Mouse (Mus musculus): Measurements from ENCODE around the gene Smc1b.
"Not testable (repeated sequence)": the region's sequence is repeated elsewhere in the genome, so short reads cannot be mapped to it uniquely, and the experiment has no call there.

The Smc1b gene

GRCm38 (mm10) chr15:85135143-85135542 lies 3.4 kb upstream of the Smc1b start:
- in situ Hi-C loops (cut with MboI, MseI) = no loop called here

- in situ Hi-C loops (cut with MboI, MseI) = no loop called here
Measured at GRCm38 (mm10) chr15:85132193-85132520, 393 bp upstream of the Smc1b start.

GRCm38 (mm10) chr15:85085641-85086040 lies 46.1 kb downstream of the Smc1b start:
- in situ Hi-C loops (cut with MboI, MseI) = no loop called here

DNA sequence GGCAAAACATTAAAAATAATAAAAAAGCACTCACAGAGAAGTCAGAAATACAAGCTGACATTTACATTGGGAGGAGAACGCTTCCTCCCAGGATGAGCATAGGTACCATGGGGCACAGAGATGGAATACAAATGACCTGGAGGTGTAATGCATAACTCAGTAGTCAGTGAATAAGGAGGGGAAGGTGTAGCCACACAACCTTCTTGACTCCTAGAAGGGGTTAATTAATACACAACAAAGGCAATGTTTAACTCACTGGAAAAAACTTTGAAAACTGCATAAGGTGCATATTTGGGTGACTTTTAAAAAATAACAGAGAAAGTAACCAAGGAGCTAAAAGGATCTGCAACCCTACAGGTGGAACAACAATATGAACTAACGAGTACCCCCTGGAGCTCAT lies 59.1 kb downstream of the Smc1b start:
- in situ Hi-C loops (cut with MboI, MseI) = loop anchor here (5.0 kb wide), 1 partner anchor 75 kb away; no protein-coding TSS in a partner anchor

DNA sequence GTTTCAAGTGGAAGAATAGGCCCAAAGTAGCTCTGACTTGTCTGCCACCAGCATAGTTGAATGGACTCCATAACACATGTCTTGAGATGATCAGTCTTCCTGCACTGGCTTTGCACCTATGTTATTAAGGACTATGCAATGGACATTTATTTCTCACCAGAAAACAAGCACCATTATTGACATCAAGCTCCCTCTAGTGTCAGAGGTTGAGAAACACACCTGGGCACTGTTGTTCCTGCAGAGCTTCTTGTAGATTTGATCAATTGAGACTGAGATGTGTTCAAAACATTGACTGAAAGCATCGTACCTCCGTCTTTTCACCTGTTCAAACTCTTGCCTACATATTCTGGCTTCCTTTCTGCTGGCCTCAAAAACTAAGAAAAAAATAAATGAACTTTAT lies 61.2 kb downstream of the Smc1b start:
- in situ Hi-C loops (cut with MboI, MseI) = loop anchor here (5.0 kb wide), 1 partner anchor 73 kb away; no protein-coding TSS in a partner anchor

GRCm38 (mm10) chr15:85063421-85063820 lies 68.3 kb downstream of the Smc1b start:
- in situ Hi-C loops (cut with MboI, MseI) = loop anchor here (10.0 kb wide), 1 partner anchor 299 kb away; no protein-coding TSS in a partner anchor

- in situ Hi-C loops (cut with MboI, MseI) = no loop called here
Measured at GRCm38 (mm10) chr15:85055186-85055585, 76.6 kb downstream of the Smc1b start.

DNA sequence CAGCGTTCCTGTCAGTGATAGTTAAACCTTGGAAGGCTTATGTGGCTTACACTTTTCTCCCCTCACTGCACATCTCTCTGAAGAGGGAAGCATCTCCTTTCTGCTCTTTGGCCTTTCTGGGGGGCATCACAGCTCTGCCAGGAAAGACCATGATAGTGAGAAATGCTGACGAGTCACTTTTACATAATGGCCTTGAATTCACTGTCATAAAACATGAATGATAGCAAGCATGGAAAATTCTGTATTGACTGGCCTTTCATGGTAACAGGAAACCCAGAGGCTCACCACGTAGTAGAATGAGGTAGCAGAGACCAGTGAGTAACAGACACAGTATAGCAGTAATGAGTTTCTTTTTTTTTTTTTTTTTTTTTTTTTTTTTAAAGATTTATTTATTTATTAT lies 77.7 kb downstream of the Smc1b start:
- in situ Hi-C loops (cut with MboI, MseI) = no loop called here

DNA sequence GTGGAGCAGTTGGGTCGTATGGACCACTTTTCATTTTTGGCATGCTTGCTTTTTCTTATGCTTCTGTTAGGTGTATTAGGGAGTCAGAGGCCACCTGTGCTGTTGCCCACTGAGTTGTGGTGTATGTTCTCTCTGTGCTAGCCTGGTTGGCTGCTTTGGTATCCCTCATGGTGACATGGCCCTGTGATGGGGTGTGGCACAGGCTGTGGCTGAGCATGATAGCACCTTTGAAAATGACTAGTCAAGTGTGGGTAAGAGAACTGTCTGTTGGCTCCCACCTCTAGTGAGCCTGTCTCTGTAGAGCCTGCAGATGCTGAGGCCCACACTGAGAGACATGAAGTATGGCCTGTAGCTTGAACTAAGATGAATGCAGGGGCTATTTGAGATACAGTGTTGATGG lies 82.0 kb downstream of the Smc1b start:
- in situ Hi-C loops (cut with MboI, MseI) = no loop called here

- in situ Hi-C loops (cut with MboI, MseI) = no loop called here
Measured at GRCm38 (mm10) chr15:85047865-85048264, 83.9 kb downstream of the Smc1b start.

GRCm38 (mm10) chr15:85046230-85046950 lies 85.4 kb downstream of the Smc1b start:
- in situ Hi-C loops (cut with MboI, MseI) = no loop called here

DNA sequence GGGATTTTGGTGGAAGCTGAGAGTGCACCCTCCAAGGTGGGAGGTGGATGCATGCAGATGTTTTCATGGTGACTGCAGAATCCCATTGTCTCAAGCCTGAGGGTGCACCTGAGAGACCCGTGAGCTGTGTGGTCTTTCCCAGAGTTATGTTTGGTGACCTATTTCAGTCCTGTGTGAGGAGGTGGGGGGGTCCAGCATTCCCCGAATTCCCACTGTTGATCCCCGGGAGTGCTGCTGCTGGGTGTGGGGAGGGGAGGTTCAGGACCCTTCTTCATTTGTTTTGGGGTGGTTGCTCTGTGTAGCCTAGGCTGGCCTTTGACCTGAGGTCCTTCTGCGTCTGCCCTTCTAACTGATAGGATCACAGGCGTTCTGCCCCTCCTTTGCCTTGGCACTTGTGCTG lies 88.0 kb downstream of the Smc1b start:
- in situ Hi-C loops (cut with MboI, MseI) = no loop called here

DNA sequence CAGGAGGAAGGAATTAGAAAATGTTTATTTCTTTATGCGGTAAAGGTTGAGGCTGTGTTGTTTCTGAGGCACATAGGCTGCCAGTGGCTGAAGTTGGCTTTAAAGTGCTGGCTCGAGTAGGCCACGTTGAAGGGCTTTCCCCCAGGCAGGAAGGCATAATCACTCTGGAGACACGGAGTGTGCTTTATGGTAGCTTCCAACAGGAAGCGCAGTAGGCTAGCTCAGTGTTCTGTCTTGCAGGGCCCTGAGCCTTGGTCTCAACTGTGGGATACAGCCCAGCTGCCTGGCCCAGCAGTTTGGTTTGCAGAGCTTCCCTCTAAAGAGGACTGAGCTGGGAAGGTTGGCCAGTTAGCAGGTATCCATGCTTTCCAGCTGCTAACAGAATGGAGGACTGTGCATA lies 88.6 kb downstream of the Smc1b start:
- in situ Hi-C loops (cut with MboI, MseI) = no loop called here

DNA sequence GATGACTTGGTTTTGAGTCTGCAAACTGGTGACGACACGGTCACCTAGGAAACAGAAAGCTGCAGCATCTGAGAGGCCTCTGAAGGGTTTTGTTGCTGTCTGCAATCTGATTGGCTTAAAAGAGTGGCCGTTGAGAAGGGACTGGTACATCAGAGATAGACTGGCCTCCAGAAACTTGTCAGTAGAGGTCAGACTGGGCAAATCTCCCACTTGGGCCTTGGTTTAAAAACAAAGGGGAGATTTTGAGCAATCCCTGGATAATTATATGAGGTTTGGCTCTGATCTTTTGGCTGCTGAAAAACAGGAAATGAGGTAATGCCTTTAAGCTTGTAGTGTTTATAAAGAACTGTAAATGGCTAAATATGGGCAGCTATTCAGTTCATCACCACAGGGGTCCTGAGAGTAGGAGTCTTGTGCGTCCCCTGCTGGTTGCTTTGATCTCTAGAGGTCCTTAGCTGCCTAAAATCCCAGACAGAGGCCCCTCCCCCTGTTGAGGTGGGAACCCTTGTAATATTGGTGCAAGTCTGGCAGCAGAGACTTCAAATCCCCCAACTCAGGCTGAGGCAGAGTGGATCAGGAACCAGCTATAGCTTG lies 89.3 kb downstream of the Smc1b start:
- in situ Hi-C loops (cut with MboI, MseI) = no loop called here

DNA sequence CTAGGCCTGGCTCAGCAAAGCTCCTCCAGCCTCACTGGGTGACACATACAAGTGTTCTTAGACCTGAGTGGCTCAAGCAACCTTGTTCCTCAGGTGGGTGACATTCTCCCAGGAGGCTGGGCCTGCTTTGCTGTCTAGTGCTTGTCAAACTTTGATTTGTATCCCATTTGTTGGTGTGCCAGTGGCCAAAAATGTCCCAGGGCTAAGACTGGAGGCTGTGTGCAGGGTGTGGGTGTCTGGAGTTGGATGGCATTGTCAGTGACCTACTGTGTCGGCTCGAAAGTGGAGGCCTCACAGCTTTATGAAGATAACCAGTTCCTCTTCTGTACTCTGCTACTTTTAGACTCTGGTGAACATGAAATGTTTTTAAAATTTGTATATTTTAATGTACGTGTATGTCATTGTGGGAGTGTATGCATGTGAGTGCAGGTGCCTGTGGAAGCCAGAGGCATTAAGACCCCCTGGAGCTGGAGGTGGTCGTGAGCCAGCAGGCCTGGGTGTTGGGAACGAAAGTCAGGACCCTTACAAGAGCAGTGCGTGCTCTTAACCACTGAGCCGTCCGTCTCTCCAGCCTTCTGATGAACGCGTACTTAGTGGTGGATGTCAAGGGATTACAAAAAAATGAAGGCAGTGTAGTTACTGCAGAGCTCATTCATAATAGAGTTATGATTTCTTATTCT lies 90.1 kb downstream of the Smc1b start:
- in situ Hi-C loops (cut with MboI, MseI) = no loop called here

DNA sequence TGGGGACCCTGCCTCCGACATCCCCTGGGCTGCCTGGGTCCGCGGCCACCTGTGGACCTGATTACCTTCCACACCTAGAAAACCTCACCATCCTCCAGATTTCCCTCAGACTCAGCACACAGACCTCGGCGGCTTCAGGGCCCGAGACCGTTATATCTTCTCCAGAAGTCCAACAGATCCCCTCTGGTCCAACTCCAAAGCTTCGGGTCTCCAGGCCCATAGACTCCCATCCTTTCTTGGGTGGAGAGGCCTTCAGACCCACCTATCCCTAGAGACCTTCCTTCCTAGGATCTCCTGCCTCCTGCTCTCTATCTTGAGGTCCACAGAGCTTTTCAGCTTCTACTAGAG lies 94.4 kb downstream of the Smc1b start:
- in situ Hi-C loops (cut with MboI, MseI) = loop anchor here (10.0 kb wide), 1 partner anchor 817 kb away; the partner anchor contains the start of gene Gtse1

- in situ Hi-C loops (cut with MboI, MseI) = loop anchor here (10.0 kb wide), 1 partner anchor 818 kb away; the partner anchor contains the start of gene Gtse1
Measured at GRCm38 (mm10) chr15:85036566-85037342, 95.0 kb downstream of the Smc1b start.

DNA sequence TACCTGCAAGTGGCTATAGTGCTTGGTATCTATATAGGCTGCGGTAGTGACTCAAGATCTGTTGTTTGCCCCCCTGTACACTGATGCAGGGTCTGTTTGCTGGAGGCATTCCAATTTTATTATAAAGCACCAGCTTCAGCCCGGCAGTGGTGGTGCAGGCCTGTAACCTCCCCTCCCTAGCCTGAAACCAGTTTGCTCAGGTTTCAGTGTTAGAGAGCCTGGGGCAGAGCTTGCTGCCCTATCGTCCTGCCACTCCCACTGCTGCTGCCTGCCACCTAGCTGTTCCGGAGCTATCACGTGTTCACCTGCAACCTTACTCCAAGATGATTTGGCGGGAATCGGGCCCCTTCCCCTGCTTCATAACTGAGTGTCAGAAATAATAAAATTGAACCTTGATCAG lies 97.8 kb downstream of the Smc1b start:
- in situ Hi-C loops (cut with MboI, MseI) = loop anchor here (10.0 kb wide), 1 partner anchor 821 kb away; the partner anchor contains the start of gene Gtse1

GRCm38 (mm10) chr15:85031866-85032265 lies 99.9 kb downstream of the Smc1b start:
- in situ Hi-C loops (cut with MboI, MseI) = loop anchor here (10.0 kb wide), 1 partner anchor 823 kb away; the partner anchor contains the start of gene Gtse1

DNA sequence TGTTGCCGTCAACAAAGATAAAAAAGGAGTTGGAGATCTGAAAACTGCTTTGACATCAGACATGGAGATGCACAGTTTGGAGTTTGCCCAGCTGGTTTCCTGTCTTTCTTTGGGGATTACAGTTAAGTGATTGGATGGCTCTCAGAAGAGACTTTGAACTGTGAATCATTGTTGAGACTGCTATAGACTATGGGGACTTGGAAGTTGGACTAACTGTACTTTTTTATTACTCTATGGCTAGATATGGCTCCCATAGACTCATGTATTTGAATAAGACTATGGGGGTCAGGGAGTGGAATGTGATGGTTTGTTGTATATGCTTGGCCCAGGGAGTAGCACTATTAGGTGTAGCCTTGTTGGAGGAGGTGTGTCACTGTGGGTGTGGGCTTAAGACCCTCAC lies 101.1 kb downstream of the Smc1b start:
- in situ Hi-C loops (cut with MboI, MseI) = loop anchor here (10.0 kb wide), 1 partner anchor 824 kb away; the partner anchor contains the start of gene Gtse1

DNA sequence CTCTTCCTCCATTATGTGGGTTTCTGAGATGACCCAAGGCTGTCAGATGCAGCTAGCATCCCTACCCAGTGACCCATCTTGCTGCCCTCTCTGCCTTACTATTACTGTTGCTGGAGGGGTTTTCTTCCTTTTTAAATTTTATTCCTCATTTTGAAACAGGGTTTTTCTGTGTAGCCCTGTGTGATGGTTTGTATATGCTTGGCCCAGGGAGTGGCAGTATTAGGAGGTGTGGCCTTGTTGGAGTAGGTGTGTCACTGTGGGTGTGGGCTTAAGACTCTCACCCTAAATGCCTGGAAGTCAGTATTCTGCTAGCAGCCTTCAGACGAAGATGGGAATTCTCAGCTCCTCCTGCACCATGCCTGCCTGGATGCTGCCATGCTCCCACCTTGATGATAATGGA lies 103.1 kb downstream of the Smc1b start, which contains the start of gene Fam118a:
Gene Fam118a, plus strand, starts transcription at position 301 of the 400 bp plus-strand sequence.
- in situ Hi-C loops (cut with MboI, MseI) = not testable (repeated sequence)

- in situ Hi-C loops (cut with MboI, MseI) = no loop called here
Measured at GRCm38 (mm10) chr15:85027740-85028139, 104.0 kb downstream of the Smc1b start.

Measured in T-helper 1 cell (primary cell).